Mouse (Mus musculus): ENCODE results near the gene Cyb561d1.

- TF ChIP-seq CTCF (IDR thresholded peaks at IDR 0.05; ENCODE audit: control insufficient read depth, insufficient read depth, low read length): no peak
- no peak for TF ChIP-seq POLR2A (IDR thresholded peaks at IDR 0.05; ENCODE audit: borderline replicate concordance, control insufficient read depth, low read depth, low read length)
Measured at GRCm38 (mm10) chr3:108167499-108167898, 33.5 kb downstream of the Cyb561d1 start.
